Mouse (Mus musculus): Measurements from ENCODE around the gene Bhlha9.

Gene Bhlha9
- long read RNA-seq, experiment 1: 0 reads
- long read RNA-seq, experiment 2: 0 reads

DNA sequence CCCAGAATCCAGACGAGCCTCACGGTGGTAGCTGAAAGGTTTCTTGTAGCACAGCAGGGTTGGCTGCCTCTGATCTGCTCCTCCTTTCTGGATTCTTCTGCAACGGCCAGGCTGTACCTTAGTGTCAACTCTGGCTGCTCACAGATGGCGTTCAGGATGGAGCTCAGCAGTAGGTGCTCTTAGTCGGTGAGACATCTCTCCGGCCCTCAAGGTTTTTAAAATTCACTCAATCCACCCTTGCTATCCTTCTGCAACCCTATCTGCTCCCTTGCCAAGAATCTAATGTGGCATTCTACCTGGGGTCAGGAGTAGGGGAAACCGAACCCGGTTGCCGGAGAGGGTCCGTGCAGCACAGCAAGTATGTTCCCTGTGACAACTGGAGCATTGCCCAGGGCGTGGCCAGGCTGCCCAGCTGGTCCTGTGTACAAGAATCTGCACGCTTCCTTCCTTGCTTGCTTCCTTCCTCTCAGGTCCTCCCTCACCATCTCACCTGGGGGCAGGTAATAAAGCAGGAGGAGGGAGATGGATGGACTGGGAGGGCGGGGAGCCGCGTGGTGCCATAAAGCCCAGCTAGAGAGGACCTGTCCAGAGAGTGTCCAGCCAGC lies at the start of gene Bhlha9:
Gene Bhlha9 (plus strand): TSS at position 600 of the 605 bp plus-strand sequence.
- intact Hi-C loops (cut with DNase I): loop anchor here (10.0 kb wide), 1 partner anchor 223 kb away; no protein-coding TSS in a partner anchor

DNA sequence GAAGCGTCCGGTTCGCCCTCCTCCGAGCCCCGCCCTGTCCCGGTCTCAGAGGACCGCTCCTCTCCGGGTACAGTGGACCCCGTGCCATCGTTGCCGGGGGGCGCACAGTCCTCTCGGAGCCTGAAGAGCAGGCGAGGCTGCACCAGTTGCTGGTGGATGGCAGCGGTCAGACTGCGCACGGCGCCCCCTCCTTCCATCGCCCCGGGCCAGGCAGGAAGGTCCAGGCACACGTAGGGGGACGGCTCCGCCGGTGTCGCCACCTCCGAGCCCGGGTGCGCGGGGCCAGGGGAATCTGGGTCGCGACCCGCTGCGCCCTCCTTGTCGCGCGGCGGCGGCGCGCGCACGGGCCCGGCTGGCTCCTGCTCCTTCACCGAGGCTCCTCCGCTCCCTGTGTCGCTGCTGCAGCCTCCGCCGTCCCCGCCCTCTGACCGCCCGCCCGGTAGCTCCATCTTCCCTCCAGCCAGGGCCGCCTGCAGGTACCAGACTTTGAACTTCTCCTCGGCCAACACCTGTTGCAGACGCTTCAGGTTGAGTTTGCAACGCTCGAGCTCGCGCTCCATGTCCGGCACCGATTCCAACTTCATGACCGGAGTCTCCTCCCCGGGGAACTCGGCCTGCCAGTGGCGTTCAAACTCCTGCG lies 49.6 kb upstream of the Bhlha9 start:
- intact Hi-C loops (cut with DNase I): no loop called here

DNA sequence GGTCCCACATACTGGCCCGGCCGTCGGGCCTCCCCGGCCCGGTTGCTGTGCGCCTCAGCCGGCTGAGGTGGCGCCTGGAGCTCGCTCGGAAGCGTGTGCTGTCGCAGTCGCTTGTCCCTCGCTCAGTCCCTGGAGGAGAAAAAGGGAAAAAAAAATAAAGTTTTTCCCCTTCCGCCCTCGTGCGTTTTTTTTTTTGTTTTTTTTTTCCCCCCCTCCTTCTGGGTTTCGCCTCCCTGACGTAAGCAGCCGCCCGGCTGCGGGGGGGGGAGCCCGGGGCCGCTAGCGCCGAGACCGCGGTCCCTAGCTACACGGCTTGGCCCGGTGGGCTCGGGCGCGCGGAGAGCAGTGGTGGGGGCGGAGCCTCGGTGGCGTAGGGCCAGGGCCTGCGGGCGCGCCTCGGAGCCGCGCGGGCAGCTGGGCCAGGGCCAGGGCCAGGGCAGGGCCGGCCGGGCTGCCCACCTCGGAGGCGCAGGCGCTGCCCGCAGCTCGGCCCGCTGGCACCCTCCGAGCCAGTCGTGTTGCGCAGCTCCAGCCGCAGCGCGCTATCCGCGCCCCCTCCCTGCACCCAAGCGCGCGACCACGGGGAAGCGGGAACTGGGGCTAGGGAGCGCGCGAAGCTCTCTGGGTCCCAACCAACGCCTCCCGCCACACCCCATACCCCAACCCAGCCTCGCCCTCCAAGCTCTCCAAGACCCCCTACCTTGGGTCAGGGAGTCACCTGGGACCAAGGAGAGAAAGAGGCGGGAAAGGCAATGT lies 48.9 kb upstream of the Bhlha9 start:
- intact Hi-C loops (cut with DNase I): no loop called here

DNA sequence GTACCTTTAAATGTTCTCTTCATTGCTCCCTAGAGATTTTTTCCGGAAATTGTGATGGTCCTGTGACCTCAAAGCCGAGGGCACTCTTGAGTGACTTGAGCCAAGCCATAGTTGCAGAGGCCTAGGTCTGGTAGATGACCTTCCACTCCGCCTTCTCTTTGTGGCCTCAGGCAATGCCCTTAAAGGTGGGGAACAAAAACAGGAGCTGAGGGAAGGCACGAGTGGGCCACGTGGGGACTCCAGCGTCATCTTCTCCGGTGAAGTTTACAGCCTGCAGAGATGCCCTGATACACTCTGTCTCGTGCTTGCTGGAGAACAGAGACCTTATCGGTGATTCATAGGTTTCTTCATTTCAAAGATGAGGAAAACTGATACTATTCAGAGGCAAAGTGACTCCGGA lies 48.2 kb upstream of the Bhlha9 start:
- intact Hi-C loops (cut with DNase I): no loop called here

DNA sequence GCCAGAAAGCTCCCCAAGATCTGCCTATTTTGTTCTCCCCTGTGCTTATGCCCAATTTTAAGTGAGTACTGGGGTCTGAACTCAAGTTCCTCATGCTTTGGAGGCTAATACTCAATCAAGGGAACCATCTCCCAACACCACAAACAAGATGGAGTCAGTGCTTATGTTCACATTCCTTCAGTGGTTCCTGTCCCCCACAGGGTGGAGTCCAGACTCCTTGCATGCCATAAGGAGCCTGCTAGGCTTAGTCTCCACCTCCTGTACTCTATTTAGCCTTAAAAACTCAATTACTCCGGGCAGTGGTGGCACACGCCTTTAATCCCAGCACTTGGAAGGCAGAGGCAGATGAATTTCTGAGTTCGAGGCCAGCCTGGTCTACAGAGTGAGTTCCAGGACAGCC lies 47.4 kb upstream of the Bhlha9 start:
- intact Hi-C loops (cut with DNase I): no loop called here

DNA sequence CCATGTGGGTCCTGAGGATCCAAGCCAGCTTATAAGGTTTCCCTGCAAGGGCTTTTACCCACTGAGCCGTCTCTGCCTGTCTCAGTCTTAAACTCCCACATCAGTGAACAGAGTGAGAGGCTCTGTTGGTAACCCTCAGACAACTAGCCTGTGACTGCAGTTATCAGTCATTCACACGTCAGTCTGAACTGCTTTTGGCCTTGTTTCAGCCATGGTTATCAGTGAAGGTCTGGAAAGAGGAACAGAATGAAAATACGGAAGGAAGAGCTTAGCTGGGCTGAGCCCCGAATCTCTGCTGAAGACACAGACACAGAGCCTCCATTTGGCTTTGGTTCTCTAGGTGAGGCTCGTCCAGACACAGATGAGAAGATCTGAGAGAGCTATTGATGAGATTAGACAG lies 43.7 kb upstream of the Bhlha9 start:
- intact Hi-C loops (cut with DNase I): no loop called here

DNA sequence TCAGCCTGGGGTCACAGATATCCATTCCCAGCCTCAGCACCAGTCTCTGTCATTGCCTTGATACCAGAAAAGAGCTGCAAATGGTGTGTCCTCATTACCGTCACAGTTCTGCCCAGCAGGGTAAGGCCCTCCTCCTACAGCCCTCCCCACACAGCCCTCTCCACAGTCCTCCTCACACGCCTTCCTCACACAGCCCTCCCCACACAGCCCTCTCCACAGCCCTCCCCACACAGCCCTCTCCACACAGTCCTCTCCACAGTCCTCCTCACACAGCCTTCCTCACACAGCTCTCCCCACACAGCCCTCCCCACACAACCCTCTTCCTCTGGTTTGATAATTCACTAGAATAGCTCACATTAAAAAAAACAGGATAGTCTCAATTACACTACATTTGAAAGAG lies 42.2 kb upstream of the Bhlha9 start:
- intact Hi-C loops (cut with DNase I): no loop called here

DNA sequence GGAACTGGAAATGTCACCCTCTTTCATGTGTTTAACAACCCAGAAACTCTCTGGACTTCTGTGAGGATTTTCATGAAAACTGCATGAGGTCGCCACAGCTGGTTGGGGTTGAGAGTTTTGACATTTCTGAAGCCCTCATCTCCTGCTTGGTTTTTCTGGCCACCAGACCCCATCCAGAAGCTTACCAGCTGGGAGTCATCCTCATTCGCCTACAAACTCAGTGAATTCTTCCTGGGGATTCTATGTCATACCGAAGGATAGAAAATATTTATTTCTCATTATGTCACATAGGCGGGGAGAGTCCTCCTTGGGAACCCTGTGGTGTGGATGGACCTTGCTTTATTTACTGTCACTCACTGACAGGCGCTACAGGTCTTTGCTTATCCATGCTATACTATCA lies 41.8 kb upstream of the Bhlha9 start:
- intact Hi-C loops (cut with DNase I): no loop called here

DNA sequence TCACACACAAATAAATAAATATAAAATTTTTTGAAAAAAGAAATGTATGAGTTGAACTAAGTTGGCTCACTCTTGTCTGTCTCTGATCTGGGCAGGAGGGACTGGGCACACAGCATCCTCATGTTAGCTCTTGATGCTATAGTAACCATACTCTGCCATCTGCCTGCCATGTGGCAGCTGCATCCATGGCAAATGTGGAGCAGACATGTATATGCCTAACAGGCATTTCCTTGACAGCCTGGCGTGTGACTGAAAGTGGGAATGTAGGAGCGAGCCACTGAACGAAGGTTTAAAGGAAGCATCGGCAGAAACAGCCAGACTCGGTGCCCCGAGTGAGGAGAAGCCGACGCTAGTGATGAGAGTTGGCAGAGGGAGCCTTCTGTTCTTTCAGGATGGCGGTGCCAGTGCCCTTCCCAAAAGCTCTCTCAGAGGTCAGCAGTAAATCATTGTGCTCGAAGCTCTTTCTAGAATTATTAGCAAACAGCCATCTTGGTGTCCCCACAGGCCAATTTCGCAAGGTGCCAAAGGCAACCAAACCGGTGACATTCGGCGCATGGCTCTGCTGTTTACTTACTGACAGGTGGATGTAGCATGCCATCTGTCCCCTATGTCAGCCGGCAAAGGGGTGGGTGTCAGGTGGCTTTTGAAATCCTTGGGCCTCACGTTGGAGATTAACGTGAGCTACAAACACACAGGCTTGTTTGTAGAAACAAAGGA lies 32.8 kb upstream of the Bhlha9 start:
- intact Hi-C loops (cut with DNase I): no loop called here

DNA sequence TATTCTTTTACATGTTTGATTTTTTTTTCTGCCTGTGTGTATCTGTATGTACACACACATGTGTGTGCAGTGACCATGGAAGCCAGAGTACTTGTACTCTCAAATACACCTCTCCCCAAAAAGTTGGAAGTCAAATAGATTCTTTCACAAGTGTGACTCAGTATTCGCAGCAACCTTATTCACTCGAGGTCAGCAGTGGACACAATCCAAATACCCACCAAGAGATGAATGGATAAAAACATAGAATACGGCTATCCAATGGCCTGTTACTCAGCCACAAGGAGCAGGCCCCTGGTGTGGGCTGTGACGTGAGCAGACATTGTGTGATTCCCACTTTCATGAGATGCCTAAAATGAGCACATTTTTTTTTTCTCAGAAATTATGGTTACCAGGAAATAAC lies 32.0 kb upstream of the Bhlha9 start:
- intact Hi-C loops (cut with DNase I): loop anchor here (10.0 kb wide), 1 partner anchor 95 kb away; no protein-coding TSS in a partner anchor

DNA sequence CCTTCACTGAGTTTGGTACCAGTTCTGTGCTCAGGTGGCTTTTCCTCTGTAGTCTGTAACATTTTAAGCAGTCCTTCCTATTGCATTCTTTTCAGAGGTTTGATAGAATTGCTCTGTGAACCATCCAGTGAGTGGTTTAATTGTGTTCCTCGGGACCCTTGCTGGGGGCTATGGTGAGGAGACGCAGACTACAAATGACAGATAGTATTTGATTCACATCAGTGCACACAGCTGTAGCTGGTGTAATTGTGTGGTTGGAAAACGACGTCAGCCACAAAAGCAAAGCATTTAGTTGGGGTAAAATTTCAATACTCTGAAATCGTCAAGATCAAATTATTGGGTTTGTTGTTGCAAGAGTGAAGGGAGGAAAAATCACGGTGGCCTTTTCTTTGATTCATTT lies 28.0 kb upstream of the Bhlha9 start:
- intact Hi-C loops (cut with DNase I): loop anchor here (10.0 kb wide), 1 partner anchor 99 kb away; no protein-coding TSS in a partner anchor

DNA sequence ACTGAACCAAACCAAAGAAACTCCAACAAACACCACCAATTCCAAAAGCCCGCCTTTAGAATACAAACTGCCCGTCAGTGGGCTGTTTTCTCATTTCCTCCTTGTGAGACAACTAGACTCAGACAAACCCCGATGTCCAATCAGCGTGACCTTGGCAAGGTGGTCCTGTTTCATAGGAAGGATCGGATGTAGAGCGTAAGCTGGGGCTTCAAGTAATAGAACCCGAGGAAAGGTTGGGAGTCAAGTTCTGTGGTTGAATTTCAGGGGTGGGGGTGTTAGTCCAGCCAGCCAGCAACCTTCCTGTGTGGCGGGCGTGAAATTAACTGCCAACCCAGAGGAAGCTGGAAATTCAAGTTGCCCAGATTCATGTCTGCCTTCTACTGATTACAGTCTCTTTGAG lies 27.2 kb upstream of the Bhlha9 start:
- intact Hi-C loops (cut with DNase I): loop anchor here (5.0 to 10.0 kb wide), 2 partner anchors 100 to 123 kb away; no protein-coding TSS in a partner anchor

DNA sequence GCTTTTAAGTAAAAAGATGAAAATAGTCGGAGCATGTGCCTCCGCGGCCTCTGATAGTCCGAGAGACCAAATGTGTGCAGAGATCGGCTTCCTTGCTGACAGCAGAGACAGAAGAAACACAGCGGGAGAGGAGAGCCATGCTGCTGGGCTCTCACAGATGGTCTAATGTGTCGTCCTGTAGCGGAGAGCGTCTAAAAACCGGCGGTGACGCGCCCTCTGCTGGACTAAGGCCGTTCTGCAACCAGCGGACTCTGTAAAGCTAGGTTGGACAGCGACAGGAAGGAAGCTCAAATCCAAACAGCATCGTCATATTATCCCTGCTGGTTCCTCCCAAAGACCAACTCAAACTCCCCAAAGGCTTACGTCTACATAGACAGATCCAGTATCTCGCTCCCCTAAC lies 26.3 kb upstream of the Bhlha9 start:
- intact Hi-C loops (cut with DNase I): loop anchor here (5.0 to 10.0 kb wide), 2 partner anchors 101 to 124 kb away; no protein-coding TSS in a partner anchor

DNA sequence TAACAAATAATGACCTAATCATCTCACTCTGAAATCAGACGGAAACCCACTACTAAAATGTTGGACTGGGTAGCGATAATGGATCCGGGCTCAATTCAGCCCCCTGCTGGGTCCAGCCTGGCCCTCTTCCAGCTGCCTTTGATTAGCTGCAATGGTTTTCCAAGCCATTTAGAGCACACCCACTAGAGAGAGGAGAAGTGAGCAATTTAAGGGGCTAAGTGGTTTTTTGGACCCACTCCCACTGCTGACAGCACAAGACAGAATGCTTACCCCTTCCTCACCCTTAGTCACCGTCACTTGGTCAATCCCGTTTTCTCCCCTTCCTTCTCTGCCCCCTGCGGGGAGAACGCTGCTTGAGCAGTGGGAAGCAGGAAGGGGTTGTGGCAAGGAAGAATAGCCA lies 25.2 kb upstream of the Bhlha9 start:
- intact Hi-C loops (cut with DNase I): loop anchor here (5.0 to 10.0 kb wide), 2 partner anchors 102 to 125 kb away; no protein-coding TSS in a partner anchor

DNA sequence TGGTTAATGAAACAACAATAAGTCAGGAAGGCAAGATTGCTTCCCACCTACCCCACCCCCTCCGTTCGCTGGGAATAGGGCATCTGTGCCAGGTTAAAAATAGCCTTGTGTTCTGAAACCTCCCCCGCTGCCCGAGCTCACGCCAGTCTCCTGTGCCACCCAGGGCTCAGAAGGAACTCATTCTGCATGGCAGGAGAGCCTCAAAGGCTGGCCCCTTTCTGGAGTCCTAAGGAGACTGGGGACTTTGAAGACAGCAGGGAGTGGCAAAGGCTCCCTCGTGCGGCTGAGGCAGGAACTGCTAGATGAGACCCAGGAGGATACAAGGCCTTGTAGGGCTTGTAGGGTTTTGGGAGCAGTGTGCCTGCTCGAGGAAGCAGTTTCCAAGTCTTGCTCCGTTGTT lies 24.8 kb upstream of the Bhlha9 start:
- intact Hi-C loops (cut with DNase I): loop anchor here (5.0 to 10.0 kb wide), 2 partner anchors 103 to 125 kb away; no protein-coding TSS in a partner anchor

DNA sequence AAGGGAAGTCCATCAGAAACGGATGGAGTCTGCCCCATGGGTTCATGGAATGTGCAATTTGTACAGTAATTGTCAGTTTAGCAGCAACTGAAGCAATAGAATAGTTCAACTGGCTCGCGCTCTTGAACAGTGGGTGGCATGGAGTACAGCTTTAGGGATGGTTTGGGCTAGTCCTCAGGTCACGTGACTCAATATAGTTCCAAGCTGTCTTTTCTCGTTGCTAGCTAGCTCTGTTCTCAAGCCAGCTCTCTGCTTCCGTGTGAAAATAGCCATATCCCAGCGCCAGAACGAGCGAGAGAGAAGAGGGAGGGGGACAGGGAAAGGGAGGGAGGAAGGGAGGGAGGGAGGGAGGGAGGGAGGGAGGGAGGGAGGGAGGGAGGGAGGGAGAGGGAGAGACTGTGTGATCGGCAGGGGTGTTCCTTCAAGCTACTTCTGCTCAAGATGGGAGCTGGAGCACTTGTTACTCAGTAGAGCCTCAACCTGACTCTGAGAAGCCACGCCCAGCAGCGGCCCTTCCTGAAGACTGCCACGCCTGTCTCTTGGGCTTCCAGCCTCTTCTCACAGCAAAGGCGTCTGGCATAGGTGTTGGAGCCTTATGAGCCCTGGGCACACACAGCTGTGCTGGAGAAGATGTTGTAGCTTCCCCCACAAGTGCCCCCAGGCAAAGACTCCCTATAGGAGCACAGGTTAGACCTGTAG lies 21.3 kb upstream of the Bhlha9 start:
- intact Hi-C loops (cut with DNase I): no loop called here

DNA sequence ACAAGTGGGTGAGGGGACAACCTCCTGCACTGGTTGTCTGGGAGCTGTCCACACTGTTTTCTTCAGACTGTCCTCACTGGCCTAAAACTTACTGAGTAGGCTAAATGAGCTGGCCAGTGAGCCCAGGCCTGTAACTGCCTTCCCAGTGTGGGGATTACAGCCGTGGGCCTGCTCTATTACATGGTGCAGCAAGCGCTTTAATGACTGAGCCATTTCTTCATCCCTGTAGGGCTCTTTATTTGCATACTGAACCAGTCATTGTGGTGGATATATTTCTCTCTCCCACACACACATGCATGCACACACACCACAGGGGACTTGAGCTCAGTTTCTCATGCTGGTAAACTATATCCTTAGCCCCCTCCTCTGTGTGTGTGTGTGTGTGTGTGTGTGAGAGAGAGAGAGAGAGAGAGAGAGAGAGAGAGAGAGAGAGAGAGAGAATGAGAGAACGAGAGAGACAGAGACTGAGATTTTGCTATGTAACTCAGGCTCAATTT lies 19.4 kb upstream of the Bhlha9 start:
- intact Hi-C loops (cut with DNase I): no loop called here

DNA sequence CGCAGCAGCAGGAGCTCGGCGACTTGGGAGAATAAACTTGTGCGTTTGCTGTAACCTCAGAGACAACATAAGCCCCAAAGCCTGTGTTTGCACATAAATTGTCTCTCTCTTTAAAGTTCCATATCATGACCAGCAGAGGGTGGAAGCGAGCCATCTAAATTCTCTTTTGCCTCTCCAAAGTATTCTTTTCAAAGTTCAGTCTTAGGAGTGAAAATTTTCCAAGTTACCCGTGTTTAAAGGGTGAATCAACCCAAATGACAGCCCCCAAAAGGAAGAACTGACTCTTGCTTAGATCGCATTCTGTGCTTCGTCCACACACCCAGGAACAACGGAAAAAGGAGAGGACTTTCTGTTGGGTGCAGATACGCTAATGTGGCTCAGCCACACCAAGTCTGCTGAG lies 17.2 kb upstream of the Bhlha9 start:
- intact Hi-C loops (cut with DNase I): no loop called here

DNA sequence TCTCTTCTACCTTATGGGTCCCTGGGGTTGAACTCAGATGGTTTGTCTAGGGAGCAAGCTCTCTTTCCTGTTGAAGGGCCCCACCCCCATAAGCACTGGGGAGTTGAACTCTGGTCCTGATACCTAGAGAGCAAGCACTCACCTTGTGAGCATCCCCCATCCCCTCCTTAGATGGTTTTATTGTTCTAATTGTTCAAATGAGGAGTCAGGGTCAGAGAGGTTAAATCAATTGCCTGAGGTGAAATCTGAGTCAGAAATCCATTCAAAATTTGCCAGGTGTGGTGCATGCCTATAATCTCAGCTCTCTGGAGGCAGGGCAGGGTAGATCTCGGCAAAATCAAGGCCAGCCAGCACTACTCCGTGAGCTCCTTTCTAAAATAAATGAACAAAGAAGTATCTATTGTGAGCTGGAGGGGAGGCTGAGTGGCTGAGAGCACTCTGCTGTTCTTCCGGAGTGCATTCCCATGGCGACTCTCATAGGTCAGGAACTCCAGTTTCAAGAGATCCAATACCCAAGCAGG lies 14.8 kb upstream of the Bhlha9 start:
- intact Hi-C loops (cut with DNase I): no loop called here

Measured in adrenal gland (tissue).